In the genomic region with DNA sequence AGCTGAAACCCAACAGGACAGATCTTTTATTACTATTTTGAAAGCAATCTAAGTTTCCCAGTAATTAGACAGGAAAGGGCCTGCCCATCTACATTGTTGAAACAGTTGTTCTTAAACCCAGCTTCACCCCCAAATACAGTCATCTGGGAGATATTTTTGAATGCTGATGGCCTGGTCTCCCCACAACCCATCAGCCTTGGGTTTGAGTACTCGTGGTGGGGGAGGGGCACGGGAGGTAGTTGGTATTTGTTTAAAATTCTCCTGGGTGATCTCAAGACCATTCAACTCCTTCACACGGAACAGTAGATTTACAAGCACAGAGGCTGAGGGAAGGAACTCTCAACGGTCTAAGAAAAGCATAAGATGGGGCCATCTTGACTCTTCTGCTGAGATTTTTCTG, we compare ENCODE assay signal across 23 mouse cellular contexts.
"Had no signal": no experiment of that assay in that cellular context is flagged by ENCODE, and none has a peak within 500 bp of the region (broad histone marks: within the 10 kb centered on the region; RNA-seq: fewer than 3 reads in every experiment).

No protein-coding gene starts in this region.

- DNase-seq: kidney, adult 2 months; kidney, postnatal 25 days; layer of hippocampus, adult 9-11 months; lung, adult 18-20 months; lung, postnatal 10 days; lung, postnatal 36 days; retina, postnatal 1 day; right cerebral cortex, postnatal 25 days; spleen, adult 18-20 months; thymus, adult 2 months; thymus, postnatal 14 days; thymus, postnatal 4 days had no signal

- H3K9ac ChIP-seq: lung, embryonic 15.5 days; midbrain, embryonic 13.5 days; neural tube, embryonic 13.5 days had no signal

- H3K9me3 ChIP-seq: lung, embryonic 15.5 days; megakaryocyte, embryonic 14.5 days; midbrain, embryonic 10.5 days; midbrain, embryonic 13.5 days; neural tube, embryonic 13.5 days had no signal

- H3K27me3 ChIP-seq: lung, embryonic 15.5 days; megakaryocyte, embryonic 14.5 days; midbrain, embryonic 13.5 days; neural tube, embryonic 13.5 days had no signal

- H3K36me3 ChIP-seq: lung, embryonic 15.5 days; midbrain, embryonic 10.5 days; midbrain, embryonic 13.5 days; neural tube, embryonic 13.5 days had no signal

- H3K4me2 ChIP-seq: lung, embryonic 15.5 days; midbrain, embryonic 13.5 days; neural tube, embryonic 13.5 days had no signal

- H3K27ac ChIP-seq: kidney, postnatal 0 days; layer of hippocampus, adult 2 months; lung, embryonic 15.5 days; midbrain, embryonic 10.5 days; midbrain, embryonic 13.5 days; neural tube, embryonic 13.5 days; stomach, postnatal 0 days had no signal

- ATAC-seq: intestine, embryonic 16.5 days; midbrain, embryonic 13.5 days; midbrain, embryonic 16.5 days had no signal

- H3K4me1 ChIP-seq: lung, embryonic 15.5 days; midbrain, embryonic 10.5 days; midbrain, embryonic 13.5 days; neural tube, embryonic 13.5 days had no signal

- H3K4me3 ChIP-seq: layer of hippocampus, adult 2 months; lung, embryonic 15.5 days; midbrain, embryonic 10.5 days; midbrain, embryonic 13.5 days; myocyte; neural tube, embryonic 13.5 days had no signal
